9 mouse cellular contexts compared by ENCODE assay signal in the genomic region with DNA sequence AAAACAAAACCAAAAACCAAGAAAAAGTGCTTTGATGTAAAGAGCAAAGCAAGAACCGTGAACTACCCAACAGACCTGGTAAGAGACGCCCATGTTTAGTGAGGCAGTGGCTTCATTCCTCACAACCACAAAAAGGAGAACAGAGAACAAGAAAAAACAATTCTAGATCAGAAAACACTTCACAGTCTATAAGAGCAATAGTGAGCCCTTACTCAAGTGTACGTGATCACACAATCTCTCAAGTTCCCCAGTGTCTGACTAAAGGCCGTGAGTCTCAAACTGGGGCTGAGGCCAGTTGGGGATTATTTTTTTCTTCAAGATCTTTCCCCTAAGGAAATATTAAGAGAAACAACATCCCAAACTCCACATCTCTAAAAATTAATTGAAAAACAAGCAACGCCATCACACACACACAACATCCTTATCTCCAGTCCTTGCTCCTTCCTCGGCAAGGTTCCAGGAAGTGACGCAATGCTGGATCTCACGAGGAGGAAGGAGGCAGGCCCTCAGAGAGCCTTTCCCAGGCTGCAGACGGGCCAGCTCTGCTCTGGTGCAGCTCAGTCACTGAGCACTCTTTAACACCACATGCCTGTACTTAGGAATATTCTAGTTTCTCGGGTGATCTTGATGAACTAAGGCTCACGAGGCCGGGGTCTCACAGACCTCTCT. TPM values are rescaled to one million over a fixed set of nuclear protein-coding genes. Genes with fewer than 3 reads are reported as not detected.
DNase-seq lines count a peak whose midpoint lies in the region; ATAC-seq lines count a peak whose summit lies in the region.
"Had no signal": no experiment of that assay in that cellular context is flagged by ENCODE, and none has a peak within 500 bp of the region (broad histone marks: within the 10 kb centered on the region; RNA-seq: fewer than 3 reads in every experiment).

No protein-coding gene starts in this region.

- peak overlapping the region; percentile 30; the same call in 1 of the 2 replicates for H3K4me2 ChIP-seq in heart, embryonic 16.5 days (ENCODE audit: low read depth, low read length)
- peak overlapping the region; percentile 43 for H3K4me2 ChIP-seq in liver, embryonic 11.5 days
- H3K4me2 ChIP-seq: limb, embryonic 12.5 days had no signal

- no peak overlapping the region for H3K4me3 ChIP-seq in brown adipose tissue, adult 24 weeks (ENCODE audit: insufficient read depth, low read depth, low read length)
- H3K4me3 ChIP-seq in heart, embryonic 16.5 days (ENCODE audit: low read length) = no peak overlapping the region
- H3K4me3 ChIP-seq in liver, embryonic 11.5 days (ENCODE audit: low read depth, low read length) = no peak overlapping the region
- H3K4me3 ChIP-seq: limb, embryonic 12.5 days had no signal

- 51% methylated on average over 12 of the region's 12 CpGs for WGBS in heart, embryonic 16.5 days
- 55% methylated on average over 12 of the region's 12 CpGs for WGBS in liver, embryonic 11.5 days

- peaks cover 25% of the 10 kb centered on the region for H3K4me1 ChIP-seq in brown adipose tissue, adult 24 weeks (ENCODE audit: control insufficient read depth, insufficient read depth, insufficient read length, low read length)
- peaks cover 23% of the 10 kb centered on the region for H3K4me1 ChIP-seq in heart, embryonic 16.5 days (ENCODE audit: control insufficient read depth, insufficient read depth, low read length)
- H3K4me1 ChIP-seq in liver, embryonic 11.5 days (replicated peaks; ENCODE audit: control insufficient read depth, insufficient read depth, low read length) = peaks cover 15% of the 10 kb centered on the region

- H3K36me3 ChIP-seq in heart, embryonic 16.5 days (ENCODE audit: control insufficient read depth, insufficient read depth) = peaks cover 9% of the 10 kb centered on the region; the same call in 1 of the 2 replicates
- H3K36me3 ChIP-seq in liver, embryonic 11.5 days (ENCODE audit: control insufficient read depth, insufficient read depth, low read length) = no peaks in the 10 kb centered on the region
- H3K36me3 ChIP-seq: limb, embryonic 12.5 days had no signal

- peak overlapping the region; percentile 95 for H3K27ac ChIP-seq in brown adipose tissue, adult 24 weeks (replicated peaks; ENCODE audit: low read depth, low read length)
- H3K27ac ChIP-seq in heart, embryonic 16.5 days (ENCODE audit: low read length) = peak overlapping the region; percentile 89
- H3K27ac ChIP-seq in liver, embryonic 11.5 days (ENCODE audit: low read depth, low read length) = no peak overlapping the region
- H3K27ac ChIP-seq: limb, embryonic 12.5 days had no signal

- DNase-seq in cerebellum, postnatal 10 days = peak; percentile 25 to 35
- DNase-seq in cerebellum, postnatal 4 days (ENCODE audit: low spot score in 2 of 2) = no peak
- no peak for DNase-seq in liver, embryonic 11.5 days (ENCODE audit: low spot score)
- peak; percentile 71 for DNase-seq in ovary, postnatal 14 days (ENCODE audit: low spot score)
- DNase-seq in left cerebral cortex, adult 11 months (ENCODE audit: low spot score) = no peak
- no peak for DNase-seq in retina, embryonic 14.5 days (ENCODE audit: low spot score)

- peak overlapping the region; percentile 38; the same call in 1 of the 2 replicates for H3K9ac ChIP-seq in heart, embryonic 16.5 days (ENCODE audit: low read length)
- H3K9ac ChIP-seq in liver, embryonic 11.5 days (ENCODE audit: low read depth, low read length) = no peak overlapping the region
- H3K9ac ChIP-seq: limb, embryonic 12.5 days had no signal

- peak; percentile 83 for ATAC-seq in heart, embryonic 16.5 days (replicated peaks; ENCODE audit: extremely low read depth, insufficient read depth, low FRiP score)
- ATAC-seq in liver, embryonic 11.5 days (replicated peaks; ENCODE audit: low FRiP score) = peak; percentile 73

- H3K27me3 ChIP-seq in heart, embryonic 16.5 days (ENCODE audit: control insufficient read depth, insufficient read depth, low read length) = no peaks in the 10 kb centered on the region
- no peaks in the 10 kb centered on the region for H3K27me3 ChIP-seq in liver, embryonic 11.5 days (replicated peaks; ENCODE audit: control insufficient read depth, insufficient read depth, low read length)
- H3K27me3 ChIP-seq: limb, embryonic 12.5 days had no signal

- H3K9me3 ChIP-seq in heart, embryonic 16.5 days (replicated peaks; ENCODE audit: control insufficient read depth, low read length) = peaks cover 7% of the 10 kb centered on the region
- H3K9me3 ChIP-seq in liver, embryonic 11.5 days (ENCODE audit: control insufficient read depth, low read length) = no peaks in the 10 kb centered on the region
- H3K9me3 ChIP-seq: limb, embryonic 12.5 days had no signal

RNA-seq across cellular contexts. Expression of a gene that starts 12.4 kb away (rescaled TPM):
- polyA plus RNA-seq in brown adipose tissue, adult 24 weeks (2012; ENCODE audit: insufficient read depth, insufficient read length, missing spikeins) = 27.3 and 29.6 TPM in 2 replicates
- 90.3 and 91.7 TPM in 2 replicates for polyA plus RNA-seq in heart, embryonic 16.5 days (2015; fragmentation: Nextera tagmentation; extraction: Ambion mirVana)
- 63.2 and 63.6 TPM in 2 replicates for polyA plus RNA-seq in liver, embryonic 11.5 days (2014; fragmentation: Nextera tagmentation; extraction: Ambion mirVana)

Comparison
In these comparisons a context has a peak if more than half of its experiments do, and no peak if none do; other contexts are left out.
1. DNase-seq: peak in cerebellum, postnatal 10 days (2 of 2) and ovary, postnatal 14 days (single experiment); none in cerebellum, postnatal 4 days (0 of 2), liver, embryonic 11.5 days (single experiment), left cerebral cortex, adult 11 months (single experiment) and retina, embryonic 14.5 days (single experiment).